Mouse (Mus musculus): ENCODE measurements around the gene Hfe2. TPM values are rescaled to one million over a fixed set of nuclear protein-coding genes. Genes with fewer than 3 reads are reported as not detected.
"Not testable (repeated sequence)": the region's sequence is repeated elsewhere in the genome, so short reads cannot be mapped to it uniquely, and the experiment has no call there.

The Hfe2 gene
- polyA plus RNA-seq, 1 experiment from 2014 or later, result 0.10 TPM

DNA sequence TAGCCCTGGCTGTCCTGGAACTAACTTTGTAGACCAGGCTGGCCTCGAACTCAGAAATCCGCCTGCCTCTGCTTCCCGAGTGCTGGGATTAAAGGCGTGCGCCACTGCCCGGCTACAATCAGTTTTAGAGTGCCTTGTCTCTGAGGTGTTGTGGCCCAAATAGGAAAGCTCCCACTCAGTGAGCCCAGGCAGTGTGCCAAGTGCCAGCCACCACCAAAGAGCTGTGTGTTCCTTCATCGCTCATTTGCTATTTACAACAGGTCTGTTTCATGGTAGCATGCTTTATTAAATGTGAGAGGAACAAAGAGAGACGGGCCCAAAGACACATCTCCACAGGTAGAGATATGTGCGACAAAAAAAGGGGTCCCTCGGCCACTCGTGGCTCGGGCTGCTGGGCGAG lies 42.5 kb upstream of the Hfe2 start:
- no peak for TF ChIP-seq EP300 (optimal IDR thresholded peaks at IDR 0.05)
- no peak for TF ChIP-seq CTCF (IDR thresholded peaks at IDR 0.05; ENCODE audit: low read depth)
- Histone ChIP-seq H3K9ac (ENCODE audit: low read length) (no peak overlapping the region), H3K27ac (replicated peaks) (no peak overlapping the region), H3K4me1 (replicated peaks; ENCODE audit: control insufficient read depth, insufficient read depth) (no peaks in the 10 kb centered on the region), H3K36me3 (ENCODE audit: control insufficient read depth, insufficient read depth, low read length) (no peaks in the 10 kb centered on the region), H3K4me3 (ENCODE audit: low read depth, low read length) (no peak overlapping the region), H3K4me2 (replicated peaks; ENCODE audit: low read depth) (no peak overlapping the region), H3K9me3 (ENCODE audit: control insufficient read depth, low read length) (no peaks in the 10 kb centered on the region), H3K27me3 (ENCODE audit: control insufficient read depth, insufficient read depth, low read length) (no peaks in the 10 kb centered on the region)
- no peak for ATAC-seq (ENCODE audit: low FRiP score, low TSS enrichment)
- DNase-seq (ENCODE audit: low spot score), result no peak
- 88% methylated on average over 13 of the region's 13 CpGs for WGBS

DNA sequence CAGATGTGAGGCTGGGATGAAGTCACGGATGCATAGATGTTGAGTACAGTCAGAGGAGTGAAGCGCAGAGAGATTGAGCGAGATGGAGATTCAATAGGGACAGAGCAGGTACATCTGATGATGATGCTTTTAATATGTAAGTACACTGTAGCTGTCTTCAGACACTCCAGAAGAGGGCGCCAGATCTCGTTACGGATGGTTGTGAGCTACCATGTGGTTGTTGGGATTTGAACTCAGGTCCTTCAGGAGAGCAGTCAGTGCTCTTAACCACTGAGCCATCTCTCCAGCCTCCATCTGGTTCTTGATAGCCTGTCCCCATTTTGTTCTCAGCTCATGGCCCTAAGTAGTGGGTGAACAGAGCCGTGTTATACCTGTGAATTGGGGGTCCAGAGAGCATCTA lies 41.9 kb upstream of the Hfe2 start:
- ATAC-seq (ENCODE audit: low FRiP score, low TSS enrichment); DNase-seq (ENCODE audit: low spot score); H3K9ac ChIP-seq (ENCODE audit: low read length); H3K27ac ChIP-seq (replicated peaks); H3K9me3 ChIP-seq (ENCODE audit: control insufficient read depth, low read length); H3K36me3 ChIP-seq (ENCODE audit: control insufficient read depth, insufficient read depth, low read length); H3K4me3 ChIP-seq (ENCODE audit: low read depth, low read length); H3K4me1 ChIP-seq (replicated peaks; ENCODE audit: control insufficient read depth, insufficient read depth); H3K4me2 ChIP-seq (replicated peaks; ENCODE audit: low read depth); H3K27me3 ChIP-seq (ENCODE audit: control insufficient read depth, insufficient read depth, low read length): not testable (repeated sequence)
- 60% methylated on average over 7 of the region's 7 CpGs for WGBS
- peak; percentile 52 for TF ChIP-seq CTCF (IDR thresholded peaks at IDR 0.05; ENCODE audit: low read depth)

- TF ChIP-seq EP300 (optimal IDR thresholded peaks at IDR 0.05) (no peak), CTCF (IDR thresholded peaks at IDR 0.05; ENCODE audit: low read depth) (no peak)
- Histone ChIP-seq H3K36me3 (ENCODE audit: control insufficient read depth, insufficient read depth, low read length) (no peaks in the 10 kb centered on the region), H3K4me3 (ENCODE audit: low read depth, low read length) (no peak overlapping the region), H3K4me1 (replicated peaks; ENCODE audit: control insufficient read depth, insufficient read depth) (no peaks in the 10 kb centered on the region), H3K4me2 (replicated peaks; ENCODE audit: low read depth) (no peak overlapping the region), H3K9me3 (ENCODE audit: control insufficient read depth, low read length) (no peaks in the 10 kb centered on the region), H3K27ac (replicated peaks) (no peak overlapping the region), H3K9ac (ENCODE audit: low read length) (no peak overlapping the region), H3K27me3 (ENCODE audit: control insufficient read depth, insufficient read depth, low read length) (no peaks in the 10 kb centered on the region)
- no peak for DNase-seq (ENCODE audit: low spot score)
- WGBS, result 91% methylated on average over 2 of the region's 2 CpGs
- no peak for ATAC-seq (ENCODE audit: low FRiP score, low TSS enrichment)
Measured at GRCm38 (mm10) chr3:96483946-96484345, 41.0 kb upstream of the Hfe2 start.

GRCm38 (mm10) chr3:96484921-96485320 lies 40.1 kb upstream of the Hfe2 start:
- no peak for DNase-seq (ENCODE audit: low spot score)
- H3K27ac ChIP-seq (replicated peaks), result no peak overlapping the region
- H3K4me2 ChIP-seq (replicated peaks; ENCODE audit: low read depth), result no peak overlapping the region
- no peaks in the 10 kb centered on the region for H3K9me3 ChIP-seq (ENCODE audit: control insufficient read depth, low read length)
- no peak overlapping the region for H3K4me3 ChIP-seq (ENCODE audit: low read depth, low read length)
- TF ChIP-seq CTCF (IDR thresholded peaks at IDR 0.05; ENCODE audit: low read depth) (no peak), EP300 (optimal IDR thresholded peaks at IDR 0.05) (no peak)
- no peaks in the 10 kb centered on the region for H3K4me1 ChIP-seq (replicated peaks; ENCODE audit: control insufficient read depth, insufficient read depth)
- WGBS, result 83% methylated on average over 4 of the region's 4 CpGs
- H3K36me3 ChIP-seq (ENCODE audit: control insufficient read depth, insufficient read depth, low read length), result no peaks in the 10 kb centered on the region
- ATAC-seq (ENCODE audit: low FRiP score, low TSS enrichment), result no peak
- no peak overlapping the region for H3K9ac ChIP-seq (ENCODE audit: low read length)
- no peaks in the 10 kb centered on the region for H3K27me3 ChIP-seq (ENCODE audit: control insufficient read depth, insufficient read depth, low read length)

- H3K27ac ChIP-seq (replicated peaks), result no peak overlapping the region
- TF ChIP-seq CTCF (IDR thresholded peaks at IDR 0.05; ENCODE audit: low read depth), result no peak
- TF ChIP-seq EP300 (optimal IDR thresholded peaks at IDR 0.05), result no peak
- no peaks in the 10 kb centered on the region for H3K27me3 ChIP-seq (ENCODE audit: control insufficient read depth, insufficient read depth, low read length)
- H3K36me3 ChIP-seq (ENCODE audit: control insufficient read depth, insufficient read depth, low read length), result no peaks in the 10 kb centered on the region
- DNase-seq (ENCODE audit: low spot score) (no peak), ATAC-seq (ENCODE audit: low FRiP score, low TSS enrichment) (no peak)
- H3K9me3 ChIP-seq (ENCODE audit: control insufficient read depth, low read length), result no peaks in the 10 kb centered on the region
- no peak overlapping the region for H3K4me2 ChIP-seq (replicated peaks; ENCODE audit: low read depth)
- no peak overlapping the region for H3K4me3 ChIP-seq (ENCODE audit: low read depth, low read length)
- no peaks in the 10 kb centered on the region for H3K4me1 ChIP-seq (replicated peaks; ENCODE audit: control insufficient read depth, insufficient read depth)
- 92% methylated on average over 2 of the region's 2 CpGs for WGBS
- no peak overlapping the region for H3K9ac ChIP-seq (ENCODE audit: low read length)
Measured at GRCm38 (mm10) chr3:96485361-96485760, 39.6 kb upstream of the Hfe2 start.

- not testable (repeated sequence) for H3K4me1 ChIP-seq (replicated peaks; ENCODE audit: control insufficient read depth, insufficient read depth); H3K27ac ChIP-seq (replicated peaks); H3K4me3 ChIP-seq (ENCODE audit: low read depth, low read length); H3K4me2 ChIP-seq (replicated peaks; ENCODE audit: low read depth); H3K9me3 ChIP-seq (ENCODE audit: control insufficient read depth, low read length); H3K9ac ChIP-seq (ENCODE audit: low read length); H3K27me3 ChIP-seq (ENCODE audit: control insufficient read depth, insufficient read depth, low read length); H3K36me3 ChIP-seq (ENCODE audit: control insufficient read depth, insufficient read depth, low read length); DNase-seq (ENCODE audit: low spot score)
- peak; percentile 51 for ATAC-seq (ENCODE audit: low FRiP score, low TSS enrichment)
- WGBS, result 9% methylated on average over 3 of the region's 34 CpGs
Measured at GRCm38 (mm10) chr3:96486064-96486827, 38.7 kb upstream of the Hfe2 start.

- H3K27me3 ChIP-seq (ENCODE audit: control insufficient read depth, insufficient read depth, low read length); H3K4me1 ChIP-seq (replicated peaks; ENCODE audit: control insufficient read depth, insufficient read depth); H3K9me3 ChIP-seq (ENCODE audit: control insufficient read depth, low read length); H3K36me3 ChIP-seq (ENCODE audit: control insufficient read depth, insufficient read depth, low read length); H3K9ac ChIP-seq (ENCODE audit: low read length); DNase-seq (ENCODE audit: low spot score): not testable (repeated sequence)
- Histone ChIP-seq H3K4me3 (ENCODE audit: low read depth, low read length) (peak overlapping the region; percentile 20; the same call in 1 of the 2 replicates), H3K4me2 (replicated peaks; ENCODE audit: low read depth) (peak overlapping the region; percentile 48), H3K27ac (replicated peaks) (0 out of 2 replicates have a peak overlapping the region, but pooled peaks have one; percentile 2)
- peak; percentile 73 for ATAC-seq (ENCODE audit: low FRiP score, low TSS enrichment)
- WGBS, result 17% methylated on average over 5 of the region's 38 CpGs
Measured at GRCm38 (mm10) chr3:96486828-96487559, 38.0 kb upstream of the Hfe2 start.
